Mouse (Mus musculus): ENCODE results near the gene Dnaja2.

DNA sequence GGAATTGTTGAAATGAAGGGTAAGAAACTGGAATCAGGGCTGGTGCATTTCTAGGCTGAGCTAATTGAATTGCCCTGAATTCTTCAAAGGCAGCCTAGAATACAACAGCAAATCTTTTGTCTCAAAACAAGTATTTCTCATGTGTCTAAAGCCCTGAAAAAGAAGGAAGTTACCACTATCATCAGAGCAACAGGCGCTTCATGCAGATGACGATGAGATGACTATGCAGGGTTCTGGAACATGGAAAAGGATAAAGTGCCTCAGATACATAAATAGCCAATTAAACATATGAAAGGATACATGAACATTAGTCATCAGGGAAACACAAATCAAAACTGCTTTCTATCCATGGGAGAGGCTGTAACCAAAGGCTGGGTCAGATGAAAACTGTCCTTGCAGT lies 18.8 kb downstream of the Dnaja2 start:
- no peak for TF ChIP-seq CTCF (IDR thresholded peaks at IDR 0.05; ENCODE audit: borderline replicate concordance, insufficient read depth, low read length)
- no peak for TF ChIP-seq POLR2A (IDR thresholded peaks at IDR 0.05; ENCODE audit: low read depth, low read length)
